10 mouse cellular contexts compared by ENCODE assay signal in genomic region chr2:34363678-34364077, GRCm38 (mm10). TPM values are rescaled to one million over a fixed set of nuclear protein-coding genes. Genes with fewer than 3 reads are reported as not detected.
DNase-seq lines count a peak whose midpoint lies in the region; ATAC-seq and TF ChIP-seq lines count a peak whose summit lies in the region.
"Had no signal": no experiment of that assay in that cellular context is flagged by ENCODE, and none has a peak within 500 bp of the region (broad histone marks: within the 10 kb centered on the region; RNA-seq: fewer than 3 reads in every experiment).

No protein-coding gene starts in this region.

- H3K9ac ChIP-seq in hindbrain, embryonic 11.5 days (ENCODE audit: low read depth, low read length): no peak overlapping the region
- H3K9ac ChIP-seq in midbrain, embryonic 14.5 days (replicated peaks; ENCODE audit: low read length): no peak overlapping the region
- H3K9ac ChIP-seq: lung, embryonic 15.5 days had no signal

- no peaks in the 10 kb centered on the region for H3K9me3 ChIP-seq in hindbrain, embryonic 11.5 days (ENCODE audit: control insufficient read depth, low read length)
- no peaks in the 10 kb centered on the region for H3K9me3 ChIP-seq in midbrain, embryonic 14.5 days (ENCODE audit: control insufficient read depth, low read length)
- H3K9me3 ChIP-seq: lung, embryonic 15.5 days had no signal

- WGBS in hindbrain, embryonic 11.5 days: 0% methylated on average over 1 of the region's 1 CpGs
- WGBS in midbrain, embryonic 14.5 days: 3% methylated on average over 1 of the region's 1 CpGs
- 38% methylated on average over 1 of the region's 1 CpGs for WGBS in kidney, adult 2 months

- 0 out of 2 replicates have a peak, but pooled peaks cover 2% of the 10 kb centered on the region for H3K4me1 ChIP-seq in hindbrain, embryonic 11.5 days (replicated peaks; ENCODE audit: control insufficient read depth, insufficient read depth, low read length)
- peaks cover 40% of the 10 kb centered on the region for H3K4me1 ChIP-seq in midbrain, embryonic 14.5 days (ENCODE audit: control insufficient read depth, insufficient read depth, low read length)
- no peaks in the 10 kb centered on the region for H3K4me1 ChIP-seq in kidney, adult 2 months (ENCODE audit: control insufficient read depth, insufficient read depth, low read length)

- H3K4me2 ChIP-seq in hindbrain, embryonic 11.5 days (replicated peaks; ENCODE audit: low read depth, low read length): no peak overlapping the region
- peak overlapping the region; percentile 42 for H3K4me2 ChIP-seq in midbrain, embryonic 14.5 days (ENCODE audit: low read length)
- H3K4me2 ChIP-seq: lung, embryonic 15.5 days had no signal

- H3K36me3 ChIP-seq in hindbrain, embryonic 11.5 days (ENCODE audit: control insufficient read depth, insufficient read depth, low read length): no peaks in the 10 kb centered on the region
- H3K36me3 ChIP-seq in midbrain, embryonic 14.5 days (ENCODE audit: control insufficient read depth, insufficient read depth, low read length): no peaks in the 10 kb centered on the region; the same call in 1 of the 2 replicates
- H3K36me3 ChIP-seq in kidney, adult 2 months (ENCODE audit: control insufficient read depth, insufficient read depth, low read length): no peaks in the 10 kb centered on the region

- H3K4me3 ChIP-seq in hindbrain, embryonic 11.5 days (ENCODE audit: low read depth, low read length): no peak overlapping the region
- no peak overlapping the region for H3K4me3 ChIP-seq in midbrain, embryonic 14.5 days (replicated peaks; ENCODE audit: low read depth, low read length)
- no peak overlapping the region for H3K4me3 ChIP-seq in kidney, adult 2 months (ENCODE audit: insufficient read depth, low read depth, low read length)
- H3K4me3 ChIP-seq: lung, embryonic 15.5 days had no signal

- H3K27ac ChIP-seq in hindbrain, embryonic 11.5 days (ENCODE audit: low read depth, low read length): no peak overlapping the region
- H3K27ac ChIP-seq in midbrain, embryonic 14.5 days (replicated peaks; ENCODE audit: low read depth, low read length): no peak overlapping the region
- no peak overlapping the region for H3K27ac ChIP-seq in kidney, adult 2 months (ENCODE audit: insufficient read depth, low read depth, low read length)
- H3K27ac ChIP-seq: lung, embryonic 15.5 days had no signal

- H3K27me3 ChIP-seq in hindbrain, embryonic 11.5 days (ENCODE audit: control insufficient read depth, insufficient read depth, low read length): no peaks in the 10 kb centered on the region
- H3K27me3 ChIP-seq in midbrain, embryonic 14.5 days (ENCODE audit: control insufficient read depth, insufficient read depth, low read length): no peaks in the 10 kb centered on the region
- no peaks in the 10 kb centered on the region for H3K27me3 ChIP-seq in kidney, adult 2 months (replicated peaks; ENCODE audit: control insufficient read depth, insufficient read depth, low read length)
- H3K27me3 ChIP-seq: lung, embryonic 15.5 days had no signal

- DNase-seq in 416B (ENCODE audit: low read depth) (peak; percentile 59), MN1 (ENCODE audit: low spot score) (peak; percentile 30)
- DNase-seq in hindbrain, embryonic 11.5 days (ENCODE audit: low spot score): peak; percentile 30
- peak; percentile 81 for DNase-seq in midbrain, embryonic 14.5 days
- no peak for DNase-seq in urinary bladder, adult 2 months (ENCODE audit: low spot score)
- DNase-seq in heart, adult 18-20 months: no peak
- no peak for DNase-seq in kidney, adult 2 months
- DNase-seq: cerebellum, adult 8-10 months; thymus, postnatal 36 days had no signal

- ATAC-seq in hindbrain, embryonic 11.5 days (ENCODE audit: low FRiP score): no peak; the same call in 1 of the 2 replicates
- ATAC-seq in midbrain, embryonic 14.5 days (ENCODE audit: low FRiP score, low TSS enrichment): peak; percentile 58; the same call in 1 of the 2 replicates

- no peak for TF ChIP-seq CTCF in kidney, adult 2 months (conservative IDR thresholded peaks at IDR 0.05; ENCODE audit: insufficient read depth, insufficient read length, low read depth, low read length)

- TF ChIP-seq POLR2A in kidney, adult 2 months (IDR thresholded peaks at IDR 0.05; ENCODE audit: low read depth, low read length): no peak

RNA-seq across cellular contexts. Expression of gene Pbx3, which starts 9.3 kb away (rescaled TPM):
- polyA plus RNA-seq in hindbrain, embryonic 11.5 days (2014; fragmentation: Nextera tagmentation; extraction: Ambion mirVana): 87.4 and 90.3 TPM in 2 replicates
- 141 and 150 TPM in 2 replicates for polyA plus RNA-seq in midbrain, embryonic 14.5 days (2014; fragmentation: Nextera tagmentation; extraction: Ambion mirVana)
- polyA plus RNA-seq in urinary bladder, adult 2 months (2012; rRNA removed): 20.1 and 25.5 TPM in 2 replicates
- 10 to 100 TPM in 1 of 2 experiments, 1 to 10 TPM in 1; 8.2 to 11.0 TPM for total RNA-seq in heart, adult 18-20 months (2021)
- polyA plus RNA-seq in kidney, adult 2 months (2012; rRNA removed): 5.6 and 7.1 TPM in 2 replicates

RNA-seq across cellular contexts. Expression of gene Mapkap1, which starts 42.9 kb away (rescaled TPM):
- 92.5 and 101 TPM in 2 replicates for polyA plus RNA-seq in hindbrain, embryonic 11.5 days (2014; fragmentation: Nextera tagmentation; extraction: Ambion mirVana)
- 81.5 and 94.6 TPM in 2 replicates for polyA plus RNA-seq in midbrain, embryonic 14.5 days (2014; fragmentation: Nextera tagmentation; extraction: Ambion mirVana)
- polyA plus RNA-seq in urinary bladder, adult 2 months (2012; rRNA removed): 52.4 and 55.3 TPM in 2 replicates
- total RNA-seq in heart, adult 18-20 months (2021): 10 to 100 TPM; 71.8 to 74.5 TPM
- polyA plus RNA-seq in kidney, adult 2 months (2012; rRNA removed): 47.3 and 49.4 TPM in 2 replicates

Comparison
In these comparisons a context has a peak if more than half of its experiments do, and no peak if none do; other contexts are left out.
1. DNase-seq: peak in 416B (single experiment), MN1 (single experiment), hindbrain, embryonic 11.5 days (single experiment) and midbrain, embryonic 14.5 days (single experiment); none in urinary bladder, adult 2 months (single experiment), heart, adult 18-20 months (0 of 2) and kidney, adult 2 months (single experiment).